Mouse (Mus musculus): ENCODE measurements around the gene Arfip1.
"Not testable (repeated sequence)": the region's sequence is repeated elsewhere in the genome, so short reads cannot be mapped to it uniquely, and the experiment has no call there.

The Arfip1 gene

DNA sequence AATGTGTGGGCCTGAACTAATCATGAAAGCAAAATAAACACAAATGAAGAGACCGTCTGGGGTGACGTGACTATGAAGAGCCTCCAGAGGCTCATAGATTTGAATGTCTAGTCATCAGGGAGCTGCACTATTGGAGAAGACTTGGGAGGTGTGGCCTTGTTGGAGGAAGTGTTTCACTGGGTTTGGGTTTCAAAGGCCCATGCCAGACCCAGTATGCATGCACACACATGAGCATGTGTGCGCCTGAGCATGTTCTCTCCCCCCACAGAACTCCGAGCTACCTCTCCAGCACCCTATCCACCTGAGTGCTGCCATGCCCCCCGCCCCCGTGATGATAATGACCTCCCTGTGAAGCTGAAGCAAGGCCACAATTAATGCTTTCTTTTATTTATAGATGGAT is 12.8 kb downstream of the Arfip1 start:
- DNase-seq = no peak

DNA sequence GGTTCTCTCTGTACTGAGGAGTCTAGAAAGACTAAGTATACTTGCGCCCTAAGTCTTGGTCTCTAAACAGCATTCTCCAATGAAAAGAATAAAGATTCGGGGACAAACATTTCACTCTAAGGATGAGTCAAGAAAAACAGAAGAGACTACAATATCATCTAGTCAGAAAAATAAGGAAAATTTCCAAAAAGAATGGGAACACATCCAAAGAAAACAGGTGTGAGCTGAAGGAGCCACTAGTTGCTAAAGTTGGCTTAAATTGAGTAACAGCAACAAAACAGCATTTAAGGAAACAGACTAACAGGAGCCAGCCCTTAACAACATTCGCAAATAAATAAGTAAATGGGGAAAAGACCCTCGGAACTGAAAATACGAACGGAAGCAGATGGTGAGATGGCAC is 13.9 kb downstream of the Arfip1 start:
- DNase-seq = no peak

DNA sequence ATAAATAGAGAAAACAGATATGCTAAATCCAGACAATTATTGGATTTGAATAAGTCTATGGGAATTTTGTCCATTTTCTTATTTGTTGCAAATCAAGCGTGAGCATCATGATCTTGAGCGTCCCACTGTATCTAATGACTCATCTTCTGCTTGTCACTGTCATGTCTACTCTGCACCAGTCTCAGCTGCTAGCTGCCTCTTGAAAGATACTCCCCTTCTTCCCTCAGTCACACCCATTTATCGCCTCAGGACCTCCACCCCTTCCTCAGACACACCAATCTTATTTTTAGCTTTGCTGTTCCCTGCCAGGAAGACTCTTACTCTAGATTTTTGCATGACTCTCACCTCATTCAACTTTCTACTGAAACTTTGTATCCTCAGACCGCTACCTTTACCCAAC is 19.0 kb downstream of the Arfip1 start:
- no peak for DNase-seq

DNA sequence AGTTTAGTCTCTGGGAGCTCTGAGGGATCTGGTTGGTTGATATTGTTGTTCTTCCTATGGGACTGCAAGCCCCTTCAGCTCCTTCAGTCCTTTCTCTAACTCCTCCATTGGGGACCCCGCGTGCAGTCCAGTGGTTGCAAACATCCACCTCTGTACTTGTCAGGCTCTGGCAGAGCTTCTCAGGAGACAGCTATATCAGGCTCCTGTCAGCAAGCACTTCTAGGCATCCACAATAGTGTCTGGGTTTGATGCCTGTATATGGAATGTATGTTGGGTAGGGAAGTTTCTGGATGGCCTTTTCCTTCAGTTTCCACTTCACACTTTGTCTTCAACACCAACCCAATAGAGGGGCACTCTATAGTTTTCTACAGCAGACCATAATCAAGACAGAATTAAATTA is 19.5 kb downstream of the Arfip1 start:
- not testable (repeated sequence) for DNase-seq

DNA sequence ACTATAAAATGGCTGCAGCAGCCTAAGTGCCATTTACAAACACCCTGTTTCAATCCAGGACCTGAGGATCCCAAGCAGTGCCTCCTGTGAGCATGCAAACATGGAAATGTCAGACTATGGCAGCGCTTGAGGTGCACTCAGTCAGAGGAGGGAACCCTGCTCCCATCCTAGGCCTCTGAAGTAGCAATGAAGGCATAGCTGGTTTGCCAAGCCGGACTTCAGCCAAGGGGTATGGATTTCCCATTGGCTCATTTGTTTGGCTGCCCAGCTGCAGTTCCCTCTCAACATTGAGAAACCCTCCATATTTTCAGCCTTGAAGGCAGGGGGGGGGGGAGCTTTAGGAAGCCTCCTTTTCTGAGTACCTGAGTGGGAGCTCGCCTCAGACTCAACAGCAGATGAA is 24.1 kb downstream of the Arfip1 start:
- no peak for DNase-seq

DNA sequence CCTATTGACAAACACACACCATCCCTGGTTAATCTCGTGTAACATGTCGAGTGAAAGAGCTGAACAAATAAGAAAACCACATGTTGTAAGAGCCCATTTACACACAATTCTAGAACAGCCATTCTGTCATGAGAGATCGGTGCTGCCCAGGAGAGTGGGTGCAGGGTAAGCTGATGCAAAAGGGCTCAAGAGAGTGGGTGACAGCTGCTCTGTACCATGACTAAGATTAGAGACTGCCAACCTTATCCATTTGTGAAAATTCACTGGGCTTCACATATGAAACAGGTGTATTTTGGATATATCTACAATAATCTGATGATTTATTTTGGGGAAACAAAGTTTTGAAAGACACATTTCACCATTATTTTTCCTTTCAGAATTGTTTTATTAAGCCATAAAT is 26.6 kb downstream of the Arfip1 start:
- DNase-seq = no peak

DNA sequence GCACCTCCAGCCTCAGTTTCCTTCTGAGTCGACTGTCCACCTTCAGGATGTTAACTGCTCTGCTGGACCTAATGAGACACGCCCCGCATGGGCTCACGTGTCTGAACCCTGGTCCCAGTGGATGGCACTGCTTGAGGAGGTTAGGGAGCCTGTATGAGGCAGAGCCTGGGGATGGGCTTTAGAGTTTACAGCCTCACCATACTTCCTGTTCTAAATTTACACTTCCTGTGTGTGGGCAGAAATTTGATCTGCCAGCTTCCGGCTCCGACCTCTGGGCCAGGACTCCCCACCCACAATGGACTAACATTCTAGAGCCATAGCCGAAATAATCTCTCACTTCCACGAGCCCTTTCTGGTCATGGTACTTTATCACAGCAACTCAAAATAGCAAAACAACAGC is 35.2 kb downstream of the Arfip1 start:
- no peak for DNase-seq

DNA sequence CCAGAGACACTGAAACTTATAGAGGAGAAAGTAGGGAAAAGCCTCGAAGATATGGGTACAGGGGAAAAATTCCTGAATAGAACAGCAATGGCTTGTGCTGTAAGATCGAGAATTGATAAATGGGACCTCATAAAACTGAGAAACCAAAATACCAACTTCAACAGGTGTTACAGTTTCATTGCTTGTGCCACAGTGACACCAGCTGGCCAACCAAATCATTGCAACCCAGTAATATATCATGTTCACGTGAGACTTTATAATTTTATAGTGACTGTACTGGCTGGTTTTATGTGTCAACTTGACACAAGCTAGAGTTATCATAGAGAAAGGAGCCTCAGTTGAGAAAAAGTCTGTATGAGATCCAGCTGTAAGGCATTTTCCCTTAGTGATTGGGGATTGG is 40.0 kb downstream of the Arfip1 start:
- DNase-seq = not testable (repeated sequence)

DNA sequence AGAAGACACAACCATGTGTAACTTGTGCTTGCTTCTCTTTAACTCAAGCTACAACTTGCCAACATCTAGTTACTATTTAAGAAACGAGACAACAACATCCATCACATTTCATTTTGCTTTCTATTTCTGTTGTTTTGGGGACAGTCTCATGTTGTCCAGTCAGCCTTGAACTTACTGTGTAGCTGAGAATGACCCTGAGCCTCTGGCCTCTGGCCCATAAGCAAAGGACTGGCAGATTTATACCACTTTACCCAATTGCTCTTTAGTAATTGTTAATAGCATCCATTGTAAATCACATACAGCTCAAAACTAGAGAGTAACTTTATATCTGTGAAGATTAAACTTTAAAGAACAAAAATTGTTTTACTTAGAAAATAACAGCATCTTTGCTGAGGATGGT is 40.5 kb downstream of the Arfip1 start:
- no peak for DNase-seq

DNA sequence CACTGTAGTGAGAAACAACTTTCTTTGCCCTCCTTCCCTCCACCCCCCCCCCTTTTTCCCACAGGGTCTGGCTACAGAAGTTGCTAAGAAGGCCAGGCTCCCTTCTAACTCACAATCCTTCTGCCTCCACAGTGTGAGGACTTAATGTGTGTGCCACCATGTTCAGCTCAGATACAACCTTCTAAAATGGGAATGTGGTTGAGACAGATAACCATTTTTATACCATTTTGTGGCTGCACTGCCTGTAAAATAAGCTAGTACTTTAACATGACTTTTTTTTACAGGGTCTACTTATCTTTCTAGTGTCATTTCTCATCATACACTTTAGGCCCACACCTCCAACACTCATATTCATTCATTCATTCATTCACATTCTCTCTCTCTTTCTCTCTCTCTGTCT is 41.8 kb downstream of the Arfip1 start:
- DNase-seq = no peak

DNA sequence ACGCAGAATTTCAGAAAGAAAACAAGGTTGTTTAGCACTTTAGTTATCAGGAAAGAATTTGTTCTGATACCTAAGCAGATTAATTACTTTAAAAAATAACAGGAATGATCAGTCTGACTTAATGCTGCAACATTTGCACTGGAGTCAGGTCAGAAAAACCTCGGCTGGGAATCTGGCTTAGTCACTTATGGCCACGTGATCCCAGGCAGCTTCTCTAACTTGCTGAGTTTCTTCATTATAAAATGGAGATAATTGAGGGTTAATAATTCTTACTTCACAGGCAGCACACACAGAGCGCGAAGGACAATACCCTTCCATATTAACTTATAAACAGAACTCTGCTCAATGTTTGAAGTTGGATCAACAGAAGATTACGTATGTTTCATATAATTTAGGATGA is 45.4 kb downstream of the Arfip1 start:
- no peak for DNase-seq

DNA sequence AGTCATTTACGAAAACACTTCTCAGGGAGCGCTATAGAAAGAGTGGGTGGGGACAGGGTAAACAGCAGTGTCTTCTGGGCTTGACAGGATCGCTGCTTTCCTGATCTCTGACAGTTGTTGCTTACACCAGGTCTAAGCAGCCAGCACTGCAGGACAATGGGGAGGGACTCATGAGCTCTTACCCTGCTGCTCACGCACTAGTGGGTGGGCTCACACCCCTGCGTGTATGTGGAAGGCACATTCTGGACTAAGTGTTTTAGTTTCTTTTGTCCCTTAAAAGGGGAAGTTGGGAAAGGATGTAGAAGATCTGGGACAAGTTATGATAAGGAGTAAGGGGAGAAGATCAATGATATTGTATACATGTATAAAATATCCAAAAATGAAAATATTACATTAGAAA is 49.2 kb downstream of the Arfip1 start:
- no peak for DNase-seq

DNA sequence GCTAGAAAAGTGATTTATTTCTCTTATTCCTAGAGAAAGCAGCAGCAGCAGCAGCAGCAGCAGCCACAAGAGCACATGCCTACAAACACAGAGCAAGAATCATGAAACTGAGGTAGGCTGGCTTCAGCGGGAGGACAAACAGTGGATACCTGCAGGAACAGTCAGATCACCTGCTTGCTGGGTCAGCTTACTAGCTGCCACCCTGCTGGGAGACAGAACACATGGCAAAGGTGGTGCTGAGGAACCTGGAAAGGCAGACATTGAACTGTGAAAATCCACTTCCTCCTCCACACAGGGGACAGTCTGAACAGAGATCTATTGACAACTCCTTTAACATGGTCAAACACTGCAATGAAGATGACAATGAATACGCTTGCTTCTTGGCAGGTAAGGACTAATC is 53.4 kb downstream of the Arfip1 start:
- peak; percentile 39 for DNase-seq

DNA sequence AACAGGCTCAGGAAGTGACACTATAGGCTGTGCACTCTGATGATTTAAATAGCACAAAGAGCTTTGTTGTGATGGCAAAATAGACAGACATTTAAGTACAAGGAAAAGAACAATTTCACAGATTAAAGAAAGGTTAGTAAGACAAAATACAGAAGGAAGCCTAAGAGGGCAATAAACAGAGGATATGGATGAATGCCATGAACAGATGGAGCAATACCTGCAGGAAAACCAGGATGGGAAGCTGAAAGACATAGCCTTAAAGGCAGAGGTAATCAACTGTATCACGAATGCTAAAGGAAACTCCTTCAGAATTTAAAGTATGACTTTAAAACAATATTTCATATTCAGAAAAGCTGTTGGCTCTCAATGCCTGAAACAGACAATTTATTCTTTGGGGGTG is 57.5 kb downstream of the Arfip1 start:
- DNase-seq = no peak

DNA sequence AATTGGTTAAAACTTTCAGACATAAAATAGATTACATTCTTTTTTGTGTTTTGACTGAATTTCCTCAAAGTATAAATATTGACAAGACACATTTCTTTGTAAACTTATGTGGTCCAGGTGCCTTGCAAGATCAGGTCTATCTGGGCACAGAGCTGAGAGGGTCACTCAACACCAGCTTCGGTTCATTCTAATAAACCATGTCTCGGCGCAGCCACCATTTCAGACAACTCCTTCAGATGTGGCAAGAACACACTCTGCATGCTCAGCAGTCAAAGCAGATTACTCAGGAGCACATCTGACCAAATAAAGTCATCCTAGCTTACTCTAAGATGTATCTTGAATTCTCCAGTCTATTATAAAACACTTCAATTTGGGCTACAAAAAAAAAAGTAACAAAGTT is 66.3 kb downstream of the Arfip1 start:
- DNase-seq = no peak

DNA sequence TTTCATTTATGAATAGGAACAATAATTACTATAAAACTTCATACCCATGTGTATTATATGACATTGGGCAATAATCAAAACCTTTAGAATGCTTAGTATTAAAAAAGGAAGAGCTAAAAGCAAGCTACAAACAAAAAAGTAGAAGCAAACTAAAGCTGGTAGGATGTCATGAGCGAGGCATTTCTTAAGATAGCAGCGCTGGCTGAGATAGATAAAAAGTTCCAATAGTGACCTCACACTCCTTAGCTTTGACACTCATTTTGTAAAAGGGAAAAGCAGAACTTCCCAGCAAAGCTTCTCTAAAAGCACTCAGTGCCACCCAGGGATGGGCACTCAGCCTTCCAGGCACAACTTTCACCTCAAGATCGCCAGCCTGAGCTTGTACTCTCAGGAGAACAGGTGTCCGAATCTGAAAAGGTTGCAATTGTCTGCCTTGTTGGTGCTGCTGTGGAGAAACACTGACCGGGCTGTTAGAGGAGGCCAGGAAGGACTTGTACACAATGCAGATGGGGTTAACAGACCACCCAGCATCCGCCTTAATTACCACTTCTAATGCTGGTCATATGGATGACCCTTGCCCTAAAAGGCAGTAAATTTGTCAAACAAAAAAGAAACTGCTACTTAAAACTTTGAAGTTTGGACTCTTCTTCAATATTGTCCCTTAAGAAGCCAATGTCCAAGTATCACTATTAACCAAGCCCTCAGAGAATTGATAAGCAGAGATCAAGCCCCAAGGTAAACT is 69.5 kb downstream of the Arfip1 start:
- no peak for DNase-seq

DNA sequence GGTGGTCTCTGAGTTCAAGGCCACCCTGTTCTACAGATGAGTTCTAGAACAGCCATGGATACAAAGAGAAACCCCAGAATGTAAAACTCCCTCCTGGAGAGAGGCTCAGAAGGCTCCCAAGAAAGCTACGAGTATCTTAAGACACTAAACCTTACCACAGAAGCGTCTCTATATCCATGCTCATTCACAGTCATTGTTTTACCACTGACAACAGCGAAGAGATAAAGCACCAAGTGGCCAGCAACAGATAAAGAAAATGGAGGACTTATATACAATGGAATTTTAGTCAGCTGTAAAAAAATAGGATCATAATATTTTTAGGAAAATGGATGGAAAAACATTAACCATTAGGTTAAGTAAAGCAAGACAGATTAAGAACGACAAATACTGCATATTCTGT is 77.2 kb downstream of the Arfip1 start:
- DNase-seq = no peak

DNA sequence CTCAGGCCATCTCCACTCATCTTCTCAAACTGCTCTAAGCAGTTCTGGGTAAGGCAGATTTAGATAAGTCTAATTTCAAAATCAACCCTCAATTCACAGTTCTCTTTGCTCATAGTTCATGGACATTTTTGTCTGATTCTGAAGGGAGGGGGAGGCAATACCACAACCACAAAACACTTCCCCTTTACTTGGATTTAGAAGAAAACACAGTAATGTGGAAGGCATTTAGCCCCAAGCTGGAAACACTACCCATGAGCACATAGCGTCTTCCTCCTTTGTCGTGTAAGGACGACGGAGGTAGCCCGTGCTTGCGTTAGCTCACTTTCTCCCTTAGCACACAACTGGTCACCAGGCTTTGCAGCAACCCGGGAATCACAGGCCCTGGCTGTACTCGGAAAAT is 78.1 kb downstream of the Arfip1 start:
- DNase-seq = no peak

DNA sequence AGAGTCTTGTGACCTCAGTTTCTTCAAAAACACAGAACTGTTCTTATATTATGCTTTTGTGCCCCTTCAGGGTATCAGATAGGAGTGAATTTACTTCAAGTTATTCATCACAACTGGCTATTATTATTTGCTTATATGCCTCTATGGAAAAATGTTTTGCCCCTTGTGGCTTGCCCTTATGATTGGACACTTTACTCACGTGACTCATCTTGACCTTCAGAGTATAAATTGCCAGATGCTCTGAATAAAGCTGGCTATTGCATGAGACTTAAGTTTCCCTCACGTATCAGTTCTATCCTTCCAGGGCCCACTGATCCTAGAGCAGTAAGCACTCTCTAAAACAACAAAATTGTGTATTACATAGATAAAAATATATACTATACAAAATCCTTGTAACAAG is 80.3 kb downstream of the Arfip1 start:
- no peak for DNase-seq

DNA sequence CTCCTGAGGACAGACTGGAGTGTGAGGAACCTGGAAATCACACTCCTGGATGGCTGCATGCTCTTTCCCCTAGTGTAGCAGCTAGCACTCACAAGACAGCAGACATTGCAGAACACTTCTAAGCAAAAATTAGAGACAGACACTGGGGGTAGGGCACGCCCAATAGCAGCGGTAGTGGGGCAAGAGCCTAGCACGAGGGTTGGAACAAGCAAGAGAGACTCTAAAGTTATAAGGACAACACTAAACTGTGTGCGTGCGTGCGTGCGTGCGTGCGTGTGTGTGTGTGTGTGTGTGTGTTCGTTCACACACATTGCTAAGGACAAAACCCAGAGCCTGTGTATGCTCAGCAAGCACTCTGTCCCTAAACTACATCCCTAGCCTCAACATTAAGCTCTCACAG is 81.9 kb downstream of the Arfip1 start:
- no peak for DNase-seq

DNA sequence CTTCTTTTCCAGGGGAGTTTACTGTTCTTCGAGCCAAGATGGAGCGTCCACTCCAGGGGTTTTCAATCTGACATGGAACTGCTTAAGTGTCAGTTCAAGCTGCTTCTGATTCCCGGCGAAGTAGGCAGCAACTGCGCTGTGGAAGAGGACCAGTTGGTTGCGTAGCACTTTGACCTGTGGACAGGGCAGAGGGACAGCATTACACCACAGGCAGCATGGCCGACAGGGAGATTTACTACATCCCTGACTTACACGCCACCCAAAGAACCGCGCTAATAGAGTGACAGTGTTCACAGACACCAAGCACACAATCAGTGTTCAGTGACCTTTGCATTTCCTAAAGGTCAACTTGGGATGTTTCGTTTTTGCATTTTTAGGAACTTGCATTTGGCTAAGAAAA is 84.7 kb downstream of the Arfip1 start:
- no peak for DNase-seq

DNA sequence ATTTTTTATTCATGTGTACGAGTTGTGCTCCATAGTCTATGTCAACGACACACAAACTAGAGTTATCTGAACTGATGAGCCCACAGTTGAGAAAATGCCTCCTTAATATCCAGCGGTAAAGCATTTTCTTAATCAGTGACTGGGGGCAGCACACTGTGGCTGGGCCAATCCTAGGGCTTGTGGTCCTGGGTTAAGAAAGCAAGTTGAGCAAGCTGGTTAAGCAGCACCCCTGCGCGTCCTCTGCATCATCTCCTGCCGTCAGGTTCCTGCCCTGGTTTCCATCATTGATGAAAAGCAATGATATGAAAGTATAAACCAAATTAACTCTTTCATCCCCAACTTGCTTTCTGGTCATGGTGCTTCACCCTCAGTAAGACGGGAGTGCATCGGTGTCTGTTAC is 89.8 kb downstream of the Arfip1 start:
- DNase-seq = no peak

DNA sequence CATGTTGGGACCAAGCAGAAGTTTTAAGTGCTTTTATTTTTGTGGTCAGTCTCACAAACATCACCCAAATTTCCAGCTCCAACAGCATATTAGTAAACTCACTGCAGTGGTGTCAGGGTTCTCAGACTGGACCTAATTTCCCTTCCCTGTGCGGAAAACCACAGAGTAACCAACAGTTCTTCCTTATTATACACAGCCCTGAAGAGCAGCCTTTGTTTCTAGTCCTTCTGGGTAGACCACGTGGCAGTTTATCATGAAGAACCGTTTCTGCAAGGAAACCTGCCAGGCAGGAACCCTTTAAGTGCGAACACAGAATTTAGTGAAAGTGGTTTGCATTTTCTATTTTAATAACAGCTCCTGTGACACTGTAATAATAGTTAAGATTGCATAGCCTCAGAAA is 90.3 kb downstream of the Arfip1 start:
- no peak for DNase-seq

DNA sequence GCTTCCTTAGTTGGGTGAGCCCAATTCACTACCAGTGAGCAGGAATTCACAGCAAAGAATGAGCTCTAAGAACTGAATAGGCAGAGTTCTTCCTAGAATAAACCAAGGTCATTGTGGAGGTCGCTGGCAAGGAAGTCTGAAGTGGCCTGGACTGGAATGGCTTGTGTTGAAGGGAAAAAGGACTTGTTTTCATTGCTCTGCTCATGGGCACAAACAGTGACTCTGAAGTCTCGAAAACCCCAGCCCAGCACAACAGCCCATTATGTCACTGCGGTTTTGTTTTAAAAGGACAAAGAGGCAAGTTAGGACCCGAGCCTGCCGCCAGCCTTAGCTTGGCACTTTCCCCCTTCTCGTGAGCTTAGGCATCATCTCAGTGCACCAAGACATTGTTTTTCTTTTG is 93.7 kb downstream of the Arfip1 start:
- DNase-seq = peak; percentile 37

DNA sequence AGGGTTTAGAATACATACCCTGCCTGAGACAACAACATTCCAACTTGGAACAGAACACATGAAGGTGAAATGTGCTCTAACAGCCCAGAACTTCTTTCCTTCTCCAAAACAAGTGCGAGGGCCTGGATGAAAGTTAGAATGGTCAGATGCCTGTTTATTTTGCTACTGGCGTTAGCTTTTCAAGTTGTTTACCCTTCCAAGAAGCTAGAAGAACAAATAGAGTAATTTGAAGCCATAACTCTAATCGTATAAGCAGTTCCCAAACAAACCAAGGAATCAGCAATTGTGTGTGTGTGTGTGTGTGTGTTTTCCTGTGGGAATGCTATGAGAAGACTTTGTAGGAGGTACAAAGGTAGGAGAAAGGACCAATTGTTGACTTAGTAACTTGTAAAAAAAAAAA is 97.5 kb downstream of the Arfip1 start:
- no peak for DNase-seq

DNA sequence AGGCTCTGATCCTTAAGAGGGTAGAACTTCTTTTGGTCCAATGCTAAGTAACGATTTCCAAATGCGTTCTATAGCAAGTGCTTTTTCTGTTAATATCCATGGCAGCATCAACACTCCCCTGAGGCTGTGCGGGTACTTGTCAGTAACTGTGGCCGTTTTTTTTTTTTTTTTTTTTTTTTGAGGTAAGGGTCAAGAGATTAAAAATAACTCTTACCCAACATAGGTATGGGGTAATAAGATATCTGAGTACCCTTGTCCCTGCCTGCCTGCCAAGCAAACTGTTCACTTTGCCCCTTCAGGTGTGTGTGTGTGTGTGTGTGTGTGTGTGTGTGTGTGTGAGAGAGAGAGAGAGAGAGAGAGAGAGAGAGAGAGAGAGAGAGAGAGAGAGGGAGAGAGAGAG is 98.1 kb downstream of the Arfip1 start:
- DNase-seq = no peak
